Mouse (Mus musculus) ES-Bruce4 (cell line): Measurements from ENCODE around the gene Zc3h7b. TPM values are rescaled to one million over a fixed set of nuclear protein-coding genes. Genes with fewer than 3 reads are reported as not detected.

Experiments
- H3K27ac ChIP-seq: 2 replicates; pipeline ENCODE4 v1.5.1; 2012; ENCODE audit warnings: low read length, inconsistent platforms; ENCODE audit not compliant: insufficient read depth
- H3K27me3 ChIP-seq: 2 replicates; pipeline ENCODE4 v1.6.1; 2012; ENCODE audit warnings: mild to moderate bottlenecking, low read length, inconsistent platforms; ENCODE audit not compliant: control insufficient read depth, poor library complexity, insufficient read depth, severe bottlenecking
- H3K36me3 ChIP-seq: 2 replicates; pipeline ENCODE4 v1.6.1; 2012; ENCODE audit warnings: inconsistent platforms, mild to moderate bottlenecking, low read length, moderate library complexity; ENCODE audit not compliant: control insufficient read depth, poor library complexity, insufficient read depth, severe bottlenecking
- H3K4me1 ChIP-seq: one replicate; pipeline ENCODE4 v1.8.1; 2011; ENCODE audit warnings: low read length; ENCODE audit not compliant: control insufficient read depth, insufficient read depth
- H3K4me3 ChIP-seq: 2 replicates; pipeline ENCODE4 v1.5.1; 2011; ENCODE audit warnings: low read depth, mild to moderate bottlenecking, low read length
- H3K9ac ChIP-seq: 2 replicates; pipeline ENCODE4 v1.6.1; 2012; ENCODE audit warnings: low read depth, mild to moderate bottlenecking, inconsistent platforms; ENCODE audit not compliant: poor library complexity, severe bottlenecking
- H3K9me3 ChIP-seq: replicated peaks from 2 replicates; pipeline ENCODE4 v1.6.1; 2012; ENCODE audit warnings: mild to moderate bottlenecking, low read length, inconsistent platforms; ENCODE audit not compliant: control insufficient read depth, poor library complexity, insufficient read depth, severe bottlenecking
- CTCF ChIP-seq: IDR thresholded peaks from one replicate; pipeline ENCODE4 v1.8.1; 2011; ENCODE audit warnings: low read depth, low read length
- EP300 ChIP-seq: IDR thresholded peaks from 2 replicates; pipeline ENCODE4 v1.6.1; 2011; ENCODE audit warnings: low read depth, low read length; ENCODE audit not compliant: insufficient read depth
- POLR2A ChIP-seq: IDR thresholded peaks from one replicate; pipeline ENCODE4 v1.8.1; 2011; ENCODE audit warnings: low read length; ENCODE audit not compliant: insufficient read depth
- polyA plus RNA-seq: library from polyadenylated mRNA; stranded (reverse); fragments of >200 nt; gene quantifications from 2 replicates; pipeline ENCODE4 v1.2.4, GENCODE M21; 2011; ENCODE audit warnings: low read depth; ENCODE audit not compliant: missing spikeins, insufficient read depth, insufficient read length

The Zc3h7b gene
- polyA plus RNA-seq, 1 experiment, result 42.1 TPM

DNA sequence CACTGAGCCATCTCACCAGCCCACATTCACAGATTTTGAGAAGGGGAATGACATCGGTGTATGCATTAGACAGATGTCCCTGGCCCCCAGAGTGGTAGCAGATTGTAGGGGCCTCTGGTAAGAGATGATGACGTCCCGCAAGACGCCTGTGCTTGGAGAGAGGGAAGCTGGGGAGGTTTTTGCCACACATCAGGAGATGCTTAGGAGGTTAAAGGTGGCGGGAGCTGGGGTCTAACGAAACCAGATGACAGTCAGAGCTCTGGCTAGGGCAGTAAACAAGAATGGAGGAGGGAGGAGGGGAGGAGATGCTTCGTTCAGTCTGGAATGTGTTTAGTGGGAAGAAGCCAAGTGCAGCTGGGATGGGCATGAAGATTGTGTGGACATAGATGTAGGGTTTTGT is 16.5 kb downstream of the Zc3h7b start:
- H3K4me3 ChIP-seq, result no peak overlapping the region
- H3K9me3 ChIP-seq, result no peaks in the 10 kb centered on the region
- TF ChIP-seq POLR2A, result no peak
- H3K9ac ChIP-seq, result no peak overlapping the region
- H3K27me3 ChIP-seq, result no peaks in the 10 kb centered on the region
- H3K36me3 ChIP-seq, result no peaks in the 10 kb centered on the region
- no peaks in the 10 kb centered on the region for H3K4me1 ChIP-seq
- H3K27ac ChIP-seq, result no peak overlapping the region

- Histone ChIP-seq H3K4me3 (no peak overlapping the region), H3K9ac (no peak overlapping the region), H3K27me3 (no peaks in the 10 kb centered on the region), H3K9me3 (no peaks in the 10 kb centered on the region), H3K36me3 (no peaks in the 10 kb centered on the region), H3K27ac (no peak overlapping the region), H3K4me1 (no peaks in the 10 kb centered on the region)
- TF ChIP-seq EP300 (no peak), CTCF (peak; percentile 31), POLR2A (no peak)
These were observed 17.1 kb downstream of the Zc3h7b start for GRCm38 (mm10) chr15:81761959-81762358.

- TF ChIP-seq POLR2A (no peak), CTCF (no peak), EP300 (no peak)
- Histone ChIP-seq H3K9me3 (no peaks in the 10 kb centered on the region), H3K9ac (no peak overlapping the region), H3K4me3 (no peak overlapping the region), H3K27me3 (no peaks in the 10 kb centered on the region), H3K4me1 (no peaks in the 10 kb centered on the region), H3K36me3 (no peaks in the 10 kb centered on the region), H3K27ac (no peak overlapping the region)
These were observed 19.7 kb downstream of the Zc3h7b start for GRCm38 (mm10) chr15:81764573-81764972.

DNA sequence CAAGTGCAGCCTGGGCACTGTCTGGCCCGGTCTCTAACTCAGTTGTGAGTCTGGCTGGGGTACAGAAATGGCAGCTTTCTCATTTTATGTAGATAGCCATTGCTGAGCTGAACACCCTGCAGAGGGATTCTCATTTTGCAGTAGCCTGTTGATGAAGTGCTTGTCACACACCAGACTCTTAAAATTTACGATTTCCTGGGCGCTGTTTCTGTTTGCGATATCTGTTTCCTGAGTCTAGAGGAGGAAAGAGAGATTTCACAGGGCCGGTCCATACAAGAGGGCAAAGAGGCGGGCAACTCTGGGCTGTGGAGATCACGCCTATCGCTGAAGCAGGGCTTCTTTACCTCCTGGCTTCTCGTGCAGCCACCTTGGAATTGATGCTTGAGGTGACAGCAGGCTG is 20.8 kb downstream of the Zc3h7b start:
- H3K4me3 ChIP-seq, result no peak overlapping the region
- no peak overlapping the region for H3K9ac ChIP-seq
- no peak overlapping the region for H3K27ac ChIP-seq
- H3K9me3 ChIP-seq, result no peaks in the 10 kb centered on the region
- no peaks in the 10 kb centered on the region for H3K27me3 ChIP-seq
- TF ChIP-seq POLR2A, result no peak
- H3K4me1 ChIP-seq, result no peaks in the 10 kb centered on the region
- no peaks in the 10 kb centered on the region for H3K36me3 ChIP-seq

DNA sequence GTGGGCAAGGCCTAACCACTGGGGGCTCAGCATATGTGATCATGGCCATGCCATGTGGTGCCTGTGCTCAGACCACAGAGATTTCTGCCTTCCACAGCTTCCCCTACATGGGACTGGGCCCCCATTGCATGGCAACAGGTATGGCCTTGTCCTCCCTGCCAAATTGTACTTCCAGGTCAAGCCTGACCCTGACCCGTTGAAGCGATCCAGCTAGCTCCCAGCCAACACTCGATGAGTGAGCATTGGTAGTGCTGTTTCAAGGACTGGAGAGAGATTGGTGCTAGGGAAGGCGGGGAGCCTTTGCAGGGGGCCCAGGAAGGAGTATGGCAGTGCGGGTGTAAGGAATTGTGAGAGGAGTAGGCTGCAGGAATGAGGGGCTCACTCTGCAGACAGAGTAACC is 21.6 kb downstream of the Zc3h7b start:
- Histone ChIP-seq H3K27me3 (no peaks in the 10 kb centered on the region), H3K9ac (no peak overlapping the region), H3K36me3 (no peaks in the 10 kb centered on the region), H3K4me1 (no peaks in the 10 kb centered on the region), H3K9me3 (no peaks in the 10 kb centered on the region), H3K4me3 (no peak overlapping the region), H3K27ac (no peak overlapping the region)
- TF ChIP-seq CTCF (no peak), EP300 (no peak), POLR2A (no peak)

GRCm38 (mm10) chr15:81769037-81769436 is 24.2 kb downstream of the Zc3h7b start:
- H3K27ac ChIP-seq, result no peak overlapping the region

More at GRCm38 (mm10) chr15:81769037-81769436, 24.2 kb downstream of the Zc3h7b start:
- no peaks in the 10 kb centered on the region for H3K4me1 ChIP-seq
- TF ChIP-seq EP300, result no peak
- TF ChIP-seq CTCF, result no peak
- TF ChIP-seq POLR2A, result no peak
- H3K9me3 ChIP-seq, result no peaks in the 10 kb centered on the region
- H3K36me3 ChIP-seq, result no peaks in the 10 kb centered on the region
- H3K27me3 ChIP-seq, result no peaks in the 10 kb centered on the region
- H3K4me3 ChIP-seq, result peak overlapping the region; percentile 28
- no peak overlapping the region for H3K9ac ChIP-seq
